Mouse (Mus musculus) liver, embryonic 14.5 days (tissue): ENCODE measurements around the gene Fryl. TPM values are rescaled to one million over a fixed set of nuclear protein-coding genes. Genes with fewer than 3 reads are reported as not detected.

Experiments used
- ATAC-seq: fragments of 200-750 bp; cut with Nextera tagmentation; 2 replicates; pipeline ENCODE4 v1.8.0; 2017; ENCODE audit warnings: moderate number of reproducible peaks, mild to moderate bottlenecking, moderate library complexity; ENCODE audit not compliant: insufficient read depth
- DNase-seq, 3 experiments: peaks; one replicate each; pipeline ENCODE4 v3.0.0-alpha.2; 2012 to 2013; ENCODE audit warnings: low read depth in 3 of 3, low spot score in 3 of 3
- H3K27ac ChIP-seq: fragments of 300-500 bp; sonication (generic); 2 replicates; pipeline ENCODE4 v1.5.1; 2014; ENCODE audit warnings: moderate library complexity, mild to moderate bottlenecking, control low read depth, inconsistent platforms
- H3K27me3 ChIP-seq: fragments of 300-500 bp; sonication (generic); 2 replicates; pipeline ENCODE4 v1.6.1; 2014; ENCODE audit warnings: mild to moderate bottlenecking, low read length, moderate library complexity; ENCODE audit not compliant: control insufficient read depth, insufficient read depth
- H3K36me3 ChIP-seq: fragments of 300-500 bp; sonication (generic); replicated peaks from 2 replicates; pipeline ENCODE4 v1.6.1; 2014; ENCODE audit warnings: low read depth; ENCODE audit not compliant: control insufficient read depth, insufficient read depth
- H3K4me1 ChIP-seq, 2 experiments: fragments of 200-500 bp in 1 of 2; fragments of 300-500 bp in 1 of 2; sonication (generic) in 1 of 2; replicated peaks; 2 replicates each; pipeline ENCODE4 v1.6.1; 2012 to 2014; ENCODE audit warnings: antibody characterized with exemption in 1 of 2, inconsistent platforms in 1 of 2, low read length in 1 of 2; ENCODE audit not compliant: control insufficient read depth in 2 of 2, insufficient read depth in 2 of 2
- H3K4me2 ChIP-seq: fragments of 300-500 bp; sonication (generic); 2 replicates; pipeline ENCODE4 v1.6.1; 2014; ENCODE audit warnings: low read depth, mild to moderate bottlenecking, control low read depth, moderate library complexity
- H3K4me3 ChIP-seq, 2 experiments: fragments of 200-500 bp in 1 of 2; fragments of 300-500 bp in 1 of 2; sonication (generic) in 1 of 2; 2 replicates each; pipeline ENCODE4 v1.5.1; 2012 to 2014; ENCODE audit warnings: low read depth in 2 of 2, low read length in 2 of 2, mild to moderate bottlenecking in 2 of 2, control low read depth in 1 of 2, inconsistent platforms in 1 of 2, moderate library complexity in 1 of 2; ENCODE audit not compliant: insufficient read depth in 1 of 2
- H3K9ac ChIP-seq: fragments of 300-500 bp; sonication (generic); replicated peaks from 2 replicates; pipeline ENCODE4 v1.6.1; 2014; ENCODE audit warnings: mild to moderate bottlenecking, control low read depth, moderate library complexity
- H3K9me3 ChIP-seq: fragments of 300-500 bp; sonication (generic); 2 replicates; pipeline ENCODE4 v1.6.1; 2016; ENCODE audit warnings: low read length, mixed read lengths; ENCODE audit not compliant: control insufficient read depth
- CTCF ChIP-seq: IDR thresholded peaks from 2 replicates; pipeline ENCODE4 v1.5.1; 2016; ENCODE audit warnings: antibody characterized with exemption, low read depth, control low read depth
- EP300 ChIP-seq: IDR thresholded peaks from 2 replicates; pipeline ENCODE4 v1.6.1; 2016; ENCODE audit warnings: antibody characterized with exemption, low read depth
- WGBS: fragments of 180-500 bp; shearing (Covaris S2); extraction: QIAGEN DNeasy Blood & Tissue Kit; methylation state at CpG from one replicate; pipeline ENCODE4 v1.1.7; 2014; ENCODE audit not compliant: insufficient replicate concordance; 5-methylcytosine and 5-hydroxymethylcytosine counted together
- polyA plus RNA-seq, 2 experiments: library from polyadenylated mRNA; depleted of rRNA in 1 of 2; stranded (reverse) in 1 of 2; unstranded in 1 of 2; fragments of >200 nt; fragmentation: Nextera tagmentation in 1 of 2; extraction: Ambion mirVana in 1 of 2; gene quantifications; 2 replicates each; pipeline versions ENCODE4 v1.2.1 to v1.2.3; 2012 to 2014

The Fryl gene
- polyA plus RNA-seq, 2 experiments: 22.1 to 41.8 TPM

DNA sequence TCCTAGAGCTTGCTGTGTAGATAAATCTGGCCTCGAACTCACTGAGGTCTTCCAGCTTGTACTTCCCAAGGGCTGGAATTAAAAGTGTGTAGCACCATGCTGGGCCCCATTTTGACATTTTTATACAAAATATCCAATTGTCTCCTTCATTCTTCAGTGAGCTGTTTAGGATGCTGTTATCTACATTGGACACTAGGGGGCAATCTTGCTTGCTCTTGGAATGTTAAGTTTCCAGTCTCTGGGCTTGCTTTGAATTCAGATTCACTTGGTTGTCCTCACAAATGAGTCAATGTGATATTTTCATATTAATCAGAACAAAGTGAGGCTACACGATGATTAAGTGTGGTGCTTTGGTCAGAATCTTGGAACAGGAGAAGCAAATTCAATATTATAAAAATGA lies 272.3 kb downstream of the Fryl start:
- peak; percentile 77 for TF ChIP-seq CTCF
- no peak for TF ChIP-seq EP300
- Histone ChIP-seq H3K9ac (no peak overlapping the region), H3K27me3 (no peaks in the 10 kb centered on the region), H3K9me3 (no peaks in the 10 kb centered on the region), H3K4me3 (no peak overlapping the region), H3K4me2 (no peak overlapping the region), H3K4me1 (no peaks in the 10 kb centered on the region), H3K36me3 (no peaks in the 10 kb centered on the region), H3K27ac (no peak overlapping the region)
- WGBS: 3% methylated on average over 2 of the region's 2 CpGs
- ATAC-seq (no peak), DNase-seq (peak; percentile 12 to 20 (median 13))

DNA sequence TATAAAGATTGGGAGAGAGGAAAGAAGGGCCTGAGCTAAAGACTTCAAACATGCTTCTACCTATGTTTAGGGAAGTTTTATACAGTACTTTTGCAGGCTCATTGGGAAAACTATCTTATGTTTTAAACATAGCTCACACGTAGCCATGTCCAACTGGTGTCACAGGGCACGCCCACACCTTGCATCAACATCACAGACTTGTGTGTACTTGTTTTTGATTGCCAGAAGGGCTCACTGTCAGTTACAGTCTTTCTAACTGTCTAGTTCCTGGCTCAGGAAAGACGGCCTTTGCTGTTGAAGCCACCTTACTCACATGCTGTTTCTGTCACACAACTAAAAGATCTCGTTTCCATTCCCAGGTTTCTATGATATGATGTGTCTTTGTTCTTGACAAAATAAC lies 279.9 kb downstream of the Fryl start:
- no peak for TF ChIP-seq EP300
- no peak for TF ChIP-seq CTCF
- no peaks in the 10 kb centered on the region for H3K27me3 ChIP-seq
- H3K4me1 ChIP-seq: no peaks in the 10 kb centered on the region
- 66% methylated on average over 4 of the region's 4 CpGs for WGBS
- no peak overlapping the region for H3K4me2 ChIP-seq
- no peak overlapping the region for H3K4me3 ChIP-seq
- ATAC-seq (no peak), DNase-seq (no peak)
- H3K27ac ChIP-seq: no peak overlapping the region
- H3K9me3 ChIP-seq: no peaks in the 10 kb centered on the region
- H3K9ac ChIP-seq: no peak overlapping the region
- H3K36me3 ChIP-seq: no peaks in the 10 kb centered on the region

DNA sequence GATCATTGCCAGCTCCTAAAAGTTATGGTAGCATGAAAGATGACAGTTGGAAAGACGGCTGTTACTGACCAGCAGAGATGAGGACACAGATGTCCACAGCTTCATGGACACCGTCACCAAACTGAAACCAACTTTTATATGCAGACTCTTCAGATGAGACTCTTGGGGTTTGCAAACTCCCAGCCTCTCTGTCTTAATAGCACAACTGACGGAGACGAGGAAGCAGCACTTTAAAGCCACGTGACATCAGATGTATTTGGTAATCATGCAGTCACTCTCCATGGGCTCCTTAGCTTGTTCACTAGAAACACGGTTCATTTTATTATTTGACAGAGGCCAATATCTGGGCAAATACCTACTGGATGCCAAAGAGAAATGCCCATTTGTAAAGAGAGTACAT lies 280.4 kb downstream of the Fryl start:
- Histone ChIP-seq H3K27ac (no peak overlapping the region), H3K4me3 (no peak overlapping the region), H3K9me3 (no peaks in the 10 kb centered on the region), H3K36me3 (no peaks in the 10 kb centered on the region), H3K9ac (no peak overlapping the region), H3K4me2 (no peak overlapping the region), H3K4me1 (no peaks in the 10 kb centered on the region), H3K27me3 (no peaks in the 10 kb centered on the region)
- DNase-seq: no peak
- TF ChIP-seq CTCF (no peak), EP300 (no peak)
- 73% methylated on average over 6 of the region's 6 CpGs for WGBS
- no peak for ATAC-seq

DNA sequence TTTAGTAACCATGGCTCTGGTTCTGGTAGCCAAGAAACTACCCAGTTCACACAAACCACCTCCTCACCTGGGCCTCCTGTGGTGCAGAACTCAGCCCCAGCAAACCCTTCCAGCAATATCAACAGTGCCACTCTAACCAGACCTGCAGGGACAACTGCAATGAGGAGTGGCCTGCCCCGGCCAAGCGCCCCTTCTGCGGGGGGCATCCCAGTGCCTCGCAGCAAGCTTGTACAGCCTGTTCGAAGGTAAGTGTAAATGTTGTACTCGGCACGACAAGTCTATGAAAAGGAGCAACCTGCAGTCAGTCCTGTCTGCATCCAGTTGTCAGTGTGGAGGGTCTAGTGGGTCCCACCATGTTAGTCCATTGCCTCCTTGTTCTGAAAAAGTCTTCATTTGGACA lies 281.8 kb downstream of the Fryl start, which contains the start of gene Gm10135:
Gm10135 (minus strand) TSS at position 101 of the 400 bp plus-strand sequence.
- Histone ChIP-seq H3K27ac (no peak within 1 kb of the TSS), H3K27me3 (no peaks in the 10 kb centered on the region), H3K4me3 (no peak within 1 kb of the TSS), H3K4me2 (no peak within 1 kb of the TSS), H3K4me1 (no peaks in the 10 kb centered on the region), H3K9ac (no peak within 1 kb of the TSS), H3K9me3 (no peaks in the 10 kb centered on the region), H3K36me3 (no peaks in the 10 kb centered on the region)
- ATAC-seq (no peak), DNase-seq (no peak)
- WGBS: 82% methylated on average over 7 of the region's 7 CpGs
- no peak for TF ChIP-seq EP300
- no peak for TF ChIP-seq CTCF

DNA sequence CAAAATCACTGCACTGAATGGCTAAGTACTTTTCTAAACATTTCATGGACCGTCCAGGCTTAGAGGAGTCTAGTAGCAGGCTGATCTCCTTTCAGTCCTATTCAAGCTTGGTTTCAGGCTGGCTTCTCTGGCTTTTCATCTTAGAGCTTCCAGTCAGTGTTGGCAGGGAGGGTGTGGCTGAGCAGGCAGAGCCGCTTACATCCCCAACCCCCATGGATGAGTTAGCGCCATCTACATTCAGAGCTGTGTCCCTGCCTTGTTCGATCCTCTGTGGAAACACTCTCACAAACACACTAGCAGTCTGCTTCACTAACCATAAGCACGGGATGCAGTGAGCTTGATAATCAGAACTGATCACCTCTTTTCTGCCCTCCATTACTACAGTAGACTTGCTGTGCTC lies 283.5 kb downstream of the Fryl start:
- Histone ChIP-seq H3K4me3 (no peak overlapping the region), H3K27ac (no peak overlapping the region), H3K4me1 (no peaks in the 10 kb centered on the region), H3K9ac (no peak overlapping the region), H3K9me3 (no peaks in the 10 kb centered on the region), H3K4me2 (no peak overlapping the region), H3K27me3 (no peaks in the 10 kb centered on the region), H3K36me3 (no peaks in the 10 kb centered on the region)
- DNase-seq: no peak
- 72% methylated on average over 5 of the region's 5 CpGs for WGBS
- ATAC-seq: no peak
- no peak for TF ChIP-seq EP300
- 0 out of 2 replicates have a peak, but pooled peaks have one; percentile 11 for TF ChIP-seq CTCF

GRCm38 (mm10) chr5:72972435-72972834 lies 284.0 kb downstream of the Fryl start:
- Histone ChIP-seq H3K36me3 (no peaks in the 10 kb centered on the region), H3K27ac (no peak overlapping the region), H3K4me3 (no peak overlapping the region), H3K9ac (no peak overlapping the region), H3K4me2 (no peak overlapping the region), H3K4me1 (no peaks in the 10 kb centered on the region), H3K27me3 (no peaks in the 10 kb centered on the region), H3K9me3 (no peaks in the 10 kb centered on the region)
- no peak for ATAC-seq
- DNase-seq: no peak
- 61% methylated on average over 4 of the region's 4 CpGs for WGBS
- no peak for TF ChIP-seq EP300
- TF ChIP-seq CTCF: no peak

Other genes starting within 250 kb of the Fryl start
- gene Slc10a4, start 249.7 kb downstream of the Fryl start, polyA plus RNA-seq (2012; rRNA removed): 0.03 and 0.06 TPM in 2 replicates
- not detected in 2 replicates for gene Slc10a4, start 249.7 kb downstream of the Fryl start, polyA plus RNA-seq (2014; fragmentation: Nextera tagmentation; extraction: Ambion mirVana)
- gene Ociad1, start 36.2 kb upstream of the Fryl start, polyA plus RNA-seq (2012; rRNA removed): 59.2 and 81.4 TPM in 2 replicates
- 74.9 and 77.4 TPM in 2 replicates for gene Ociad1, start 36.2 kb upstream of the Fryl start, polyA plus RNA-seq (2014; fragmentation: Nextera tagmentation; extraction: Ambion mirVana)
- gene Ociad2, start 84.4 kb upstream of the Fryl start, polyA plus RNA-seq (2012; rRNA removed): 0.51 and 0.95 TPM in 2 replicates
- gene Ociad2, start 84.4 kb upstream of the Fryl start, polyA plus RNA-seq (2014; fragmentation: Nextera tagmentation; extraction: Ambion mirVana): 2.8 and 3.6 TPM in 2 replicates
- not detected in 2 replicates for gene Cwh43, start 149.5 kb upstream of the Fryl start, polyA plus RNA-seq (2012; rRNA removed)
- gene Cwh43, start 149.5 kb upstream of the Fryl start, polyA plus RNA-seq (2014; fragmentation: Nextera tagmentation; extraction: Ambion mirVana): not detected in 2 replicates
- gene Dcun1d4, start 224.4 kb upstream of the Fryl start, polyA plus RNA-seq (2012; rRNA removed): 1.1 and 1.5 TPM in 2 replicates
- 2.8 and 2.9 TPM in 2 replicates for gene Dcun1d4, start 224.4 kb upstream of the Fryl start, polyA plus RNA-seq (2014; fragmentation: Nextera tagmentation; extraction: Ambion mirVana)